Mouse (Mus musculus): ENCODE results near the gene Zfp385c. TPM values are rescaled to one million over a fixed set of nuclear protein-coding genes. Genes with fewer than 3 reads are reported as not detected.

The Zfp385c gene
- polyA plus RNA-seq, 1 experiment, result 0.39 TPM

DNA sequence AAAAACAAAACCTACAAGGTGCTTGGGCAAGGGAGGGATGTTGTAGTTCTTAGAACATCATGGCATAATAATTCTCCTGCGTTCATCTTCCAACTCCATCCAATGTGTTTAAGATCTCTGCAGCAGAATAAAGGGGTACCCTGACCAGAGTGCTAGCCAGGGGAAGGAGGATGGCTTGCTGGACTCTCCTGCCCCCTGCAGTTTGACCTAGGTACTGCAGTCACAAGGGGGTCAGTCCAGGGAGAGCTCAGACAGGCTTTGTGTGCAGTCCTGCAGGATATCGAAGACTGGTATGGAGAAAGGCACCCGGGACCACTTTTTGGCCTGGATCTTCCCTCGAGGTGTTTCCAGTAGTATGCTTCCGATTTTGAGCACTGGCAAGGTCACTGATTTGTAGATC lies 2.7 kb upstream of the Zfp385c start:
- no peak overlapping the region for H3K4me3 ChIP-seq (replicated peaks)
- H3K36me3 ChIP-seq (replicated peaks; ENCODE audit: low read length), result peaks cover 35% of the 10 kb centered on the region
- H3K4me1 ChIP-seq, result peaks cover 38% of the 10 kb centered on the region
- peaks cover 26% of the 10 kb centered on the region for H3K27me3 ChIP-seq (replicated peaks)
- H3K9me3 ChIP-seq, result no peaks in the 10 kb centered on the region; the same call in 1 of the 2 replicates
- TF ChIP-seq FLI1 (IDR thresholded peaks at IDR 0.05; ENCODE audit: low read length) (no peak), GATA1 (IDR thresholded peaks at IDR 0.05; ENCODE audit: borderline replicate concordance, low read length) (no peak)

DNA sequence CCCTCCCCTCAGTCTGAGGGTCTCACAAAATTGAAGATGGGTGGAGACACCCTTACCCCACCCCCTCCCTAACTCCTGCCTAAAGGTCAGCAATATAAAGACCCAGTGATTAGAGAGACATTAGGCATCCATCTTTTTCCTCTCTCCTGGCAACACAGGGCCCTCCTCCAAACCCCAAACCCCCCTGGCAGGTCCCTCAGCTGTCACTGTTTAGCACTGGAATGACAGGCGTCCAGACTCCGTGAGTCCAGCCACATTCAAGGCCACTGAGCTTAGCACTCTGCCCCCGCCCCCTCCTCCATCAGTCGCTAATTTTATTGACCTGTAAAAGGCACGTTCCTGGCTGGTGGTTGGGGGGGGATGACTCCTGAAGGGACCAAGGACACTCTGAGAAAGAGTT lies 899 bp upstream of the Zfp385c start:
- H3K27me3 ChIP-seq (replicated peaks), result peaks cover 31% of the 10 kb centered on the region
- TF ChIP-seq FLI1 (IDR thresholded peaks at IDR 0.05; ENCODE audit: low read length) (no peak), GATA1 (IDR thresholded peaks at IDR 0.05; ENCODE audit: borderline replicate concordance, low read length) (no peak)
- peaks cover 18% of the 10 kb centered on the region for H3K36me3 ChIP-seq (replicated peaks; ENCODE audit: low read length)
- H3K4me3 ChIP-seq (replicated peaks), result no peak overlapping the region
- H3K9me3 ChIP-seq, result no peaks in the 10 kb centered on the region
- peaks cover 29% of the 10 kb centered on the region for H3K4me1 ChIP-seq

DNA sequence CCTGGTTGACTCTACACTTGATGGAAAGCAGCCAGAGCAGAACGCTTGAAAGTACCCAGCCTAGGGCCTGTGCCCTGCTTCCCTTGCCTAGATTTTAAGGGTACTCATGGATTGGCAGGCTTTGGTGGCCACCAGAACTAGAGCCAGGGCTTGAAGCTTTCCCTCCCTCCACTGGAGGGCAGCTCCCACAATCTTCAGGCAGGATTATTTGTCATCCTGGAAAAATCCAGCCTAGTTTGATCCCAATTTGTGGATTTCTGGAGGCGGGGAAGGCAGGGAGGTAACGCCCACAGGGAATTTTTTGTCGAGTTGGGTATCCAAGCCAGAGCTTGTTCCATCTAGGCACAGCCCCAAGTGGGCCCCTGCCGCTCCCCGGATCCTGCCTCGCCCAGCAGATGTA lies 1.9 kb downstream of the Zfp385c start:
- Histone ChIP-seq H3K27me3 (replicated peaks) (peaks cover 56% of the 10 kb centered on the region), H3K4me3 (replicated peaks) (no peak overlapping the region), H3K4me1 (peaks cover 32% of the 10 kb centered on the region), H3K36me3 (replicated peaks; ENCODE audit: low read length) (no peaks in the 10 kb centered on the region), H3K9me3 (no peaks in the 10 kb centered on the region)
- no peak for TF ChIP-seq GATA1 (IDR thresholded peaks at IDR 0.05; ENCODE audit: borderline replicate concordance, low read length)
- no peak for TF ChIP-seq FLI1 (IDR thresholded peaks at IDR 0.05; ENCODE audit: low read length)

DNA sequence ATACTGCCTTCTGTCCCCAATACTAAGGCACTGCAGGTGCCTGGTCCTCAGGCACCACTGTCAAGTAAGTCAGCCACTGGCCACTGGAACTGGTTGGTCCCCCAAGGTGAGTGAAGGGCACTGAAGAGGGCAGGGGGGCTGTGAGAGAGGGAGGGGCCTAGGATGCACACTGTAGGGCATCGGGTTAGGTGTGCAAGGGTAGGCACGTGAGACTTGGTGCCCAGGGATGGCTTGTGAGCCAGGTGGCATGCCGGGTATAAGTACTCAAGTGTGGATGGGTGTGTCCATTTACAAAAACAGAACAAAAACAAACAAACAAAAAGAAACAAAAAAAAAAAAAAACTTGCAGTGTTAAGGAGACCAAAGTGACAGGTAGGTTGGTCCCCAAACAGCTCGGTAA lies 3.8 kb downstream of the Zfp385c start:
- no peaks in the 10 kb centered on the region for H3K9me3 ChIP-seq
- peaks cover 65% of the 10 kb centered on the region for H3K27me3 ChIP-seq (replicated peaks)
- no peak overlapping the region for H3K4me3 ChIP-seq (replicated peaks)
- no peaks in the 10 kb centered on the region for H3K36me3 ChIP-seq (replicated peaks; ENCODE audit: low read length)
- H3K4me1 ChIP-seq, result peaks cover 32% of the 10 kb centered on the region
- TF ChIP-seq GATA1 (IDR thresholded peaks at IDR 0.05; ENCODE audit: borderline replicate concordance, low read length) (no peak), FLI1 (IDR thresholded peaks at IDR 0.05; ENCODE audit: low read length) (no peak)

DNA sequence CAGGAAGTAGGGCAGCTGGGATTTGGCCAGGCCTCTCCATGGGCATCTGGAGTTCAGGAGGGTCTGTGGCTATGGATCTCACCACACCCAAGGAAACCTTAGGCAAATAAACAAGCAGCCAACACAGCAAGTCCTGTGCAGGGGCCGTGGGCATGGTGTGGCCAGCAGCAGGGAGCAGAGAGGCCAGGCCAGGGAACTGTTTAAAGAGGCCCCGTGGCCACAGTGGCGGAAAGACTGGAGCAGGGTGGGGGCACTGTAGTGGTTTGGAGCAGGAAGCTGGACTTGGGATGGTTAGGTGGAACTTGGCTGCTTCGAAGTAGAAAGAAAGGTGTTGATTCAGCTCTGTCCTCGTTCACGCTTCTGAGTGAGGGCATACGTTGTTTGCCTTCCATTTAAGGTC lies 5.0 kb downstream of the Zfp385c start:
- peaks cover 65% of the 10 kb centered on the region for H3K27me3 ChIP-seq (replicated peaks)
- H3K4me1 ChIP-seq, result peaks cover 21% of the 10 kb centered on the region
- H3K36me3 ChIP-seq (replicated peaks; ENCODE audit: low read length), result no peaks in the 10 kb centered on the region
- no peaks in the 10 kb centered on the region for H3K9me3 ChIP-seq
- H3K4me3 ChIP-seq (replicated peaks), result no peak overlapping the region
- TF ChIP-seq FLI1 (IDR thresholded peaks at IDR 0.05; ENCODE audit: low read length), result no peak
- TF ChIP-seq GATA1 (IDR thresholded peaks at IDR 0.05; ENCODE audit: borderline replicate concordance, low read length), result no peak

DNA sequence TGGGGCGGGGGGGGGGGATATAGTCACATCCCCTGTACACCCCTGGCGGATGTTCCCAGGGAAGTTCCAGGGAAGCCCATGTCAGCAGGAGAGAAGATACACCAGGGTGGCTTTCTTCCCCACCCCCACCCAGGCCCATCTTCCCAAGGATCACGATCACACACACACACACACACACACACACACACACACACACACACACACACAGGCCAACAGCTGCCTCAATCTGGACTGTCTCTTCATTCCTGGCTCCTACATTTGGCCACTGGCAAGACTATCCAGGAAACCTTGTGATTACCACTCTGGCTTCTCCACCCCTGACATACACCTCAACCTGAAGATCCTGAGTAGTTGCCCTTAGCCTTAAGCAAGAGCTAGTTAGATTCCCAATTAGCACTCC lies 6.9 kb downstream of the Zfp385c start:
- Histone ChIP-seq H3K9me3 (no peaks in the 10 kb centered on the region), H3K27me3 (replicated peaks) (peaks cover 63% of the 10 kb centered on the region), H3K4me3 (replicated peaks) (no peak overlapping the region), H3K36me3 (replicated peaks; ENCODE audit: low read length) (no peaks in the 10 kb centered on the region), H3K4me1 (peaks cover 15% of the 10 kb centered on the region)
- no peak for TF ChIP-seq FLI1 (IDR thresholded peaks at IDR 0.05; ENCODE audit: low read length)
- TF ChIP-seq GATA1 (IDR thresholded peaks at IDR 0.05; ENCODE audit: borderline replicate concordance, low read length), result no peak

DNA sequence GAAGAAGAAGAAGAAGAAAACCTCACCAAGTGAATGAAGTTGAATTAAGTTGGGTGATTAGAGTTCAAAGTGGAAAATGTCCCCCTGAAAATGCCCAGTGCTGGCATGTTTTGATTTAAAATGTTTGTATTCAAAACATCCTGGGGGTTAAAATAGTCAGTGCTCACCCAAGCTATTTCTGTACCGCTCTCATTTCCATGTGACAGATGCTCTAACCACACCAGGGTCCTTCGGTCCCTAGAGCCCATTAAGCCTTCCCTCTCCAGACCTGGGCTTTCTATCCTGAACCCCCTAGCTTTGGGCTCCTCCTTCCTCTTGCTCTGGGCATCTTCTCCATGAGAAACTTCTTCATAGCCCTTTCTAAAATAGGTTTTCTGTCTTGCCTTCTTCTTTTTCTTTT lies 8.2 kb downstream of the Zfp385c start:
- Histone ChIP-seq H3K9me3 (no peaks in the 10 kb centered on the region), H3K27me3 (replicated peaks) (peaks cover 67% of the 10 kb centered on the region), H3K4me1 (peaks cover 19% of the 10 kb centered on the region), H3K36me3 (replicated peaks; ENCODE audit: low read length) (no peaks in the 10 kb centered on the region), H3K4me3 (replicated peaks) (no peak overlapping the region)
- TF ChIP-seq FLI1 (IDR thresholded peaks at IDR 0.05; ENCODE audit: low read length) (no peak), GATA1 (IDR thresholded peaks at IDR 0.05; ENCODE audit: borderline replicate concordance, low read length) (no peak)

DNA sequence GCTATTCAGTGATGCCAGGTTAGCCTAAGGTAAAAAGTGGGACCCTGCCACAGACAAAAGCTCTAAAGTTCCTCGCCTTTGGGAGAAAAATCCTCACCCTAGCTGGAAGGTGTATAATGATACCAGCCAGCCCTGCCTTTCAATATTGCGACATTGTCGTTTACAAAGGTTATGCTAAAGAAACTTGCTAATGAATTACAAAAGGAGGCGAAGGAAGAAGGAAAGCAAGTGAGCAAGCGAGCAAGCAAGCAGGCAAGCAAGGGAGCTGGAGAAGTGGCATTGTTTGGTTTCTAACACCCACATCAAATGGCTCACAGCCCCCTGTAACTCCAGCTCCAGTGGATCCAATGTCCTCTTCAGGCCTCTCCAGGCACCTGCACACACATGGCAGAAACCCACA lies 9.7 kb downstream of the Zfp385c start:
- no peak overlapping the region for H3K4me3 ChIP-seq (replicated peaks)
- no peak for TF ChIP-seq FLI1 (IDR thresholded peaks at IDR 0.05; ENCODE audit: low read length)
- no peaks in the 10 kb centered on the region for H3K9me3 ChIP-seq
- H3K36me3 ChIP-seq (replicated peaks; ENCODE audit: low read length), result no peaks in the 10 kb centered on the region
- H3K4me1 ChIP-seq, result peaks cover 23% of the 10 kb centered on the region
- peaks cover 75% of the 10 kb centered on the region for H3K27me3 ChIP-seq (replicated peaks)

DNA sequence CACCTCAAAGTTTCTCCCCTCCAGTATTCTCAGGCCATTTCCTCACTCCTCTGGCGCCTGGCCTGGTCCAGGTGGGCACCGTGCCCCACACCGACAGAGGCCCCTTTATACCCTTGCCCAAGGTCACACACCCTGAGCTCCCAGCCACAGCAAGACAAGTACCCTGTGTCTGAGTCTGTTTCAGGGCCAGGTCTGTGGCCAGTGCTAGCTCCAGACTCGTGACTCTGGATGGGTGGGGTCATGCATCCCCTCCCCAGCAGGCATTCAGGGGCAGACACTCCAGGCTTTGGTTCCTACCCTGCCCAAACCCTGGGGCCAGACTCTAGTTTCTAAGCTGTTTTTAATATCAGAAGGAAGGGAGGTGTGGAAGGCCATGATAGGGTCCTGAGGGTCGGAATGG lies 10.4 kb downstream of the Zfp385c start:
- H3K9me3 ChIP-seq, result no peaks in the 10 kb centered on the region
- TF ChIP-seq GATA1 (IDR thresholded peaks at IDR 0.05; ENCODE audit: borderline replicate concordance, low read length) (no peak), FLI1 (IDR thresholded peaks at IDR 0.05; ENCODE audit: low read length) (no peak)
- no peaks in the 10 kb centered on the region for H3K36me3 ChIP-seq (replicated peaks; ENCODE audit: low read length)
- H3K4me1 ChIP-seq, result peaks cover 19% of the 10 kb centered on the region
- no peak overlapping the region for H3K4me3 ChIP-seq (replicated peaks)
- H3K27me3 ChIP-seq (replicated peaks), result peaks cover 72% of the 10 kb centered on the region

DNA sequence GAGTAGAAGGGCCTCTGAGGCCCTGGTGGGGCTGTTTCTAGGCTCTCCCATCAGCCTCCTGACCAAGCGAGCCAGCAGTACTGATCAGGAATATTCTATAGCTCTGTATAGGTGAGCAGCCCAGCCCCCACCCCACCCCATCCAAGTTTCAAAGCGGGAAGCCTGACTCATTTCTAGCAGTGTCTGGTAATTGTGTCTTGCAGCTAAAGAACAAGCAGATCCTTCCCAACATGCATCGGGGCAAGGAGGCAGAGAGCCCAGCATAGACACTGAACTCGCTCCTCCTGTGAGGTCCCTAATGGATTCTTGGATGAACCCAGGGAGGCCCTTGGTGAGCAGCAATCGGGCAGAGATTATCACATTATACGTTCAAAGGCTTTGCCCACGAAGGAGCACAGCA lies 14.4 kb downstream of the Zfp385c start:
- Histone ChIP-seq H3K4me3 (replicated peaks) (no peak overlapping the region), H3K27me3 (replicated peaks) (peaks cover 86% of the 10 kb centered on the region), H3K4me1 (peaks cover 24% of the 10 kb centered on the region), H3K36me3 (replicated peaks; ENCODE audit: low read length) (no peaks in the 10 kb centered on the region), H3K9me3 (no peaks in the 10 kb centered on the region)
- TF ChIP-seq FLI1 (IDR thresholded peaks at IDR 0.05; ENCODE audit: low read length) (no peak), GATA1 (IDR thresholded peaks at IDR 0.05; ENCODE audit: borderline replicate concordance, low read length) (no peak)

DNA sequence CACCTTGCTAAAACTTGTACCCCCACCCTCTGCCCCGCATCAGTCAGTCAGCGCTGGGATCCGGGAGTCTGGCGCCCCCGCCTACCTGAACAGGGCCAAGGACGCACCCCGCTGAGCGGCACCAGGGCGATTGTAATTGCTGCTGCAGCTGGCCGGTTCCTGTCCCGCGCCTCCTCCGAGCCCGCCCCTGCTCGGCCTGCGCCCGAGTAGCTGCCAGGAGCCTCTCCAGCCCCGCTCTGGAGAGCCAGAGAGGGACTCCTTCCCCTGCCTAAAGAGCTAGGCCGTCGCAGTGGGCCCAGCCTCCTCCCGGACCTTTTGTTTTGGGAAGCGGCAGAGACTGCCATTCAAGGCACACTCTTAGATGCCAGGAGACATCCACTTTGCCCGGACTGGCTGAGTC lies 19.1 kb downstream of the Zfp385c start:
- H3K36me3 ChIP-seq (replicated peaks; ENCODE audit: low read length), result no peaks in the 10 kb centered on the region
- H3K4me3 ChIP-seq (replicated peaks), result no peak overlapping the region
- peaks cover 19% of the 10 kb centered on the region for H3K4me1 ChIP-seq
- TF ChIP-seq FLI1 (IDR thresholded peaks at IDR 0.05; ENCODE audit: low read length) (no peak), GATA1 (IDR thresholded peaks at IDR 0.05; ENCODE audit: borderline replicate concordance, low read length) (no peak)
- peaks cover 8% of the 10 kb centered on the region for H3K9me3 ChIP-seq
- peaks cover 80% of the 10 kb centered on the region for H3K27me3 ChIP-seq (replicated peaks)
